Mouse (Mus musculus): ENCODE results near the gene Git2. TPM values are rescaled to one million over a fixed set of nuclear protein-coding genes. Genes with fewer than 3 reads are reported as not detected.

Git2 gene
- polyA plus RNA-seq, 1 experiment from 2014 or later = 49.3 TPM

Small RNA genes lying within 50 kb of the gene (microRNA-seq; reads per million reads assigned to microRNA genes)
- not detected for gene Mir7028

Other genes starting within 250 kb of the Git2 start
- 2.1 TPM in 2 replicates for gene Fam222a, start 207.5 kb downstream of the Git2 start, polyA plus RNA-seq (2015; fragmentation: Nextera tagmentation; extraction: Ambion mirVana)
- gene Trpv4, start 117.1 kb downstream of the Git2 start, polyA plus RNA-seq (2015; fragmentation: Nextera tagmentation; extraction: Ambion mirVana) = 2.0 and 2.2 TPM in 2 replicates
- 95.4 and 106 TPM in 2 replicates for gene Gltp, start 84.5 kb downstream of the Git2 start, polyA plus RNA-seq (2015; fragmentation: Nextera tagmentation; extraction: Ambion mirVana)
- 12.3 and 12.8 TPM in 2 replicates for gene Tchp, start 67.8 kb downstream of the Git2 start, polyA plus RNA-seq (2015; fragmentation: Nextera tagmentation; extraction: Ambion mirVana)
- gene Ankrd13a, start 840 bp downstream of the Git2 start, polyA plus RNA-seq (2015; fragmentation: Nextera tagmentation; extraction: Ambion mirVana) = 77.4 and 79.3 TPM in 2 replicates
- gene 1500011B03Rik, start 48.0 kb upstream of the Git2 start, polyA plus RNA-seq (2015; fragmentation: Nextera tagmentation; extraction: Ambion mirVana) = 76.5 and 76.8 TPM in 2 replicates
- not detected in 2 replicates for gene 4930519G04Rik, start 78.1 kb upstream of the Git2 start, polyA plus RNA-seq (2015; fragmentation: Nextera tagmentation; extraction: Ambion mirVana)
- not detected in 2 replicates for gene Gm9936, start 83.2 kb upstream of the Git2 start, polyA plus RNA-seq (2015; fragmentation: Nextera tagmentation; extraction: Ambion mirVana)
- 6.2 and 9.2 TPM in 2 replicates for gene Oasl2, start 121.4 kb upstream of the Git2 start, polyA plus RNA-seq (2015; fragmentation: Nextera tagmentation; extraction: Ambion mirVana)
- gene Oasl1, start 147.7 kb upstream of the Git2 start, polyA plus RNA-seq (2015; fragmentation: Nextera tagmentation; extraction: Ambion mirVana) = 0.70 and 1.2 TPM in 2 replicates
- gene 2210016L21Rik, start 166.6 kb upstream of the Git2 start, polyA plus RNA-seq (2015; fragmentation: Nextera tagmentation; extraction: Ambion mirVana) = 47.1 and 49.3 TPM in 2 replicates
- 0.15 TPM in 1 of 2 replicates, not detected in the other for gene Hnf1a, start 195.6 kb upstream of the Git2 start, polyA plus RNA-seq (2015; fragmentation: Nextera tagmentation; extraction: Ambion mirVana)
- gene Sppl3, start 235.6 kb upstream of the Git2 start, polyA plus RNA-seq (2015; fragmentation: Nextera tagmentation; extraction: Ambion mirVana) = 19.0 and 25.2 TPM in 2 replicates